Mouse (Mus musculus) megakaryocyte, adult 5-6 weeks (primary cell): ENCODE results near the gene Snd1. TPM values are rescaled to one million over a fixed set of nuclear protein-coding genes. Genes with fewer than 3 reads are reported as not detected.

Experiments
- ATAC-seq: 2 replicates; pipeline ENCODE4 v1.8.0; 2016; ENCODE audit warnings: mild to moderate bottlenecking, inconsistent platforms; ENCODE audit not compliant: poor library complexity, severe bottlenecking
- total RNA-seq, 2 experiments: library from RNA; stranded (forward) in 1 of 2; stranded (reverse) in 1 of 2; fragments of 153-499, 151-499 nt in 1 of 2; fragments of 221-1000, 200-1000 nt in 1 of 2; gene quantifications; 2 replicates each; pipeline versions ENCODE4 v1.2.3 to v1.2.4; 2015 to 2017

Gene Snd1
- total RNA-seq, 2 experiments from 2014 or later: 46.7 to 76.9 TPM

DNA sequence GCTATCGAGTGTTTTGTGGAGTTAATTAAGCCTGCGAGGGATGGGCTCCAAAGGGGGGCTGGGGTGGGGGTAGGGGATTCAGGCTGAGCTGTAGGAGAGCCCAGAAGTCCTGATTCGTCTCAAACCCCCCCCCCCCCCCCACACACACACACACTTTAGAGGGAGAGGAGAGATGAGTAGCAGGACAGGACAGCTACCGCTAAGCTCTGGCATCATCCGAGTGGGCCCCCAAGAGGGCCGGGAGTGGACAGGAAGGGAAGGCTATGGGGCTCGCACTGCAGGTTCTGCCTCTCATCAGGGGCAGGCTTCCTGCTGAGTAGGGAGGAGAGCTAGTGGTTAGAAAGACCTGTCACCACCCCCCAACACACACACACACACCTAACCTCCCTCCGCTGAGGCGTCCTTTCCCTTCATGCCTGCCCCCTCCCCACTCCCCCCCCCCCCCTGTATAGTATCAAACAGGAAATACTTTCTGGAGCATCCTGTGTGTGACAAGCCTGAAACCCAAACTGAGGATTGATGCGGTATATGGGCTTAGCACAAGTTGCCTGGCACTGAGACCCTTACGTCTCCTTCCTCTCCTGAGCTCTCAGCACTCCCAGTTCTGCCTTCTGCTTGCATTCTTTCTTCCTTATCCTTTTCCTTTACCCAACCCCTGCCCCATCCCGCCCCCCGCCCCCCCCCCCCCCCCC is 456.8 kb downstream of the Snd1 start:
- ATAC-seq: no peak

GRCm38 (mm10) chr6:28932328-28932937 is 457.5 kb downstream of the Snd1 start:
- ATAC-seq: no peak

GRCm38 (mm10) chr6:28935736-28936135 is 460.8 kb downstream of the Snd1 start:
- ATAC-seq: no peak

DNA sequence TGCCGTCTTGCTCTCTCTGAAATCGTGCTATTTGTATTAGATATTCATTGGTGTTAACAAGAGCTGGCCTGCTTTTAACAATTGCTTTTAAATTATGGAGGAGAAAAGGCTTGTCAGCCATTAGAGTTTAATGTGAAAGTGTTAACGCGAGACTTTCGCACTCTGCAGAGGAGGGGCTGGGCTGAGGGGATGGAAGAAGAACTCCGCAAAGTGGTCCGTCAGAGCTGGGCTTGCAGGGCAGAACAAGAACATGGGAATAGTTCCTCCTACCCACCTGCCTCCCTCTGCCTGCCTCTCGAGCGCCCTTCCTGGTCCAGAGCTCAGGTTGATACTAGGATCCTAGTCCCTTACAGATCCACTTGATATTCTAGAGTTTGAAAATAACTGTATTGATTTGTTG is 472.3 kb downstream of the Snd1 start:
- ATAC-seq: no peak

- peak; percentile 70; the same call in 1 of the 2 replicates for ATAC-seq
These were observed 474.3 kb downstream of the Snd1 start for GRCm38 (mm10) chr6:28949269-28949668.

DNA sequence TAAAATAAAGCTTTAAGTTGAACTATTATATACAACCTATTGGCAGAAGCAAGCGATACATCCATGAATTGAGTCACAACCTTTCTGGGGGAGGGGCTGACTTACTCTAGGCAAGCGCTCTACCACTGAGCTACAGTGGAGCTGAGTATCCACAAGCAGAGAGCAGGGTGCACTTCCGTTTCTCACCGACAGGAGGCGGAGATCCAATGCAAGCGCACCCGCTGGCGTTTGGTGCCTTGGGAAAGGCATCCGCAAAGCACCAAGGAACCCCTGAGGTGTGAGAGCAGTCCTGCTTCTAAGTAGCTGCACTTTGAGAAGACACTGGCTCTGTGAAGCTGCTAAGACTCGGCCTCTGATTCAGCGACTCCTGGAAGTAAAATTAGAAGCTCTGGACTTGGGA is 480.6 kb downstream of the Snd1 start:
- ATAC-seq: peak; percentile 60

DNA sequence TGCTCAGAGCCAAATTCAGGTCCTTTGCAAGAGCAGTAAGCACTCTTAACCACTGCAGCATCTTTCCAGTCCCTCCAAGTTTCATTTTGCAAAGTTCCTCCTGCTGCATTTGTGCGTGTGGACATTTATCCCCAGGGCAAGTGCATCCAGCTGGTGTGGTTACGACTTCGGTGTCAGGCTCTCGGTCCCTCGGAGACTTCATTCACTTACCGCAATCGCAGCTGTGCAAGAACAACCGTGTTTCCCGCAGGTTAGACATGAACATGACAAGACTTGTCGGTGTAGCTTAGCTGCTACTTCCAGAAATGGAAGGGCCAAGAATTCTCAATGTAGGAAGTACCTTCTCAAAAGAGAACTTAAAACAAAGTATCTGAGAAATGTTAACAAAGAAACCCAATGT is 482.5 kb downstream of the Snd1 start:
- no peak for ATAC-seq

- no peak for ATAC-seq
These were observed 488.2 kb downstream of the Snd1 start for GRCm38 (mm10) chr6:28963178-28963577.

GRCm38 (mm10) chr6:28965264-28965663 is 490.3 kb downstream of the Snd1 start:
- ATAC-seq: no peak

GRCm38 (mm10) chr6:28969615-28970014 is 494.7 kb downstream of the Snd1 start:
- no peak for ATAC-seq

- no peak for ATAC-seq
These were observed 495.8 kb downstream of the Snd1 start for GRCm38 (mm10) chr6:28970711-28971110.

DNA sequence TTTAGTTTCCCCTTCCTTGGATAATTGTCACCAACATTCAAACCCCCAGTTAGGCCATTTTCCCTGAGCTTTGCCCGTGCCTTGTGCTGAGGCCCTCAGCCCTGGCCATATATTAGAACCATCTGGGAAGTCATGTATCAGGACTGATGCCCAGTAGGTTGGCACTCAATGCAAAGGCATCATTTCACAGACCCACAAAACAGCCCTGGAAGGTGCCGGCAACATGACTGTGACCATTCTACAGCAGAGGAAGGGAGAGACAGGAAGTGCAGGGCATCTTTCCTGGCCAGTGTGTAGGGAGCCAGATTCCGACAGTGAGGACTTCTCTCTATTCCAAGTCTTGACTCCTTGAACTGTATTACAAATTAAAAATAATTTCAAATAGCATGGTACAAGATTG is 499.6 kb downstream of the Snd1 start:
- ATAC-seq: no peak

DNA sequence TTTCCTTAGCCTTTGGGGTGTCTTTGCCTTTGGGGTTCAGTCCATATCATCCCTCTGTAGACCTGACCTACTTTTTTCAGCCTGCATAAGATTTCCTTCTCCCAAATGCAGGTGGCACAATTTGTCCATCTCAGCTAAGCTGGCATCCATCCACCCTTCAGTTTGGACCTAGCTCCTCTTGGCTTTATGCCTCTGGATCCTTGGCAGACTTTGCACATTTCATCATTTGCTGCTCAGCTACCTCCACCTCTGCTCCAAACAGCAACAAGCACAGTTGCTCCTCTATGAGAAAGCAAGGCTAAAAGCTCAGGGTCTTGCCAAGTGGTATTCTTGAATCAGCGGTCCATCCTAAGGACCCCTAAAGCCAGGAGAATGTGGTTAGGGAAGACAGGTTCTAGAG is 500.2 kb downstream of the Snd1 start:
- no peak for ATAC-seq

GRCm38 (mm10) chr6:28978031-28978430 is 503.1 kb downstream of the Snd1 start:
- ATAC-seq: no peak

GRCm38 (mm10) chr6:28978881-28979280 is 503.9 kb downstream of the Snd1 start:
- ATAC-seq: no peak

- ATAC-seq: no peak
These were observed 504.6 kb downstream of the Snd1 start for GRCm38 (mm10) chr6:28979586-28979985.

GRCm38 (mm10) chr6:28980219-28980618 is 505.3 kb downstream of the Snd1 start:
- ATAC-seq: no peak

- no peak for ATAC-seq
These were observed 506.0 kb downstream of the Snd1 start for GRCm38 (mm10) chr6:28980750-28981584.

GRCm38 (mm10) chr6:28981585-28981948 is 506.6 kb downstream of the Snd1 start:
- no peak for ATAC-seq

DNA sequence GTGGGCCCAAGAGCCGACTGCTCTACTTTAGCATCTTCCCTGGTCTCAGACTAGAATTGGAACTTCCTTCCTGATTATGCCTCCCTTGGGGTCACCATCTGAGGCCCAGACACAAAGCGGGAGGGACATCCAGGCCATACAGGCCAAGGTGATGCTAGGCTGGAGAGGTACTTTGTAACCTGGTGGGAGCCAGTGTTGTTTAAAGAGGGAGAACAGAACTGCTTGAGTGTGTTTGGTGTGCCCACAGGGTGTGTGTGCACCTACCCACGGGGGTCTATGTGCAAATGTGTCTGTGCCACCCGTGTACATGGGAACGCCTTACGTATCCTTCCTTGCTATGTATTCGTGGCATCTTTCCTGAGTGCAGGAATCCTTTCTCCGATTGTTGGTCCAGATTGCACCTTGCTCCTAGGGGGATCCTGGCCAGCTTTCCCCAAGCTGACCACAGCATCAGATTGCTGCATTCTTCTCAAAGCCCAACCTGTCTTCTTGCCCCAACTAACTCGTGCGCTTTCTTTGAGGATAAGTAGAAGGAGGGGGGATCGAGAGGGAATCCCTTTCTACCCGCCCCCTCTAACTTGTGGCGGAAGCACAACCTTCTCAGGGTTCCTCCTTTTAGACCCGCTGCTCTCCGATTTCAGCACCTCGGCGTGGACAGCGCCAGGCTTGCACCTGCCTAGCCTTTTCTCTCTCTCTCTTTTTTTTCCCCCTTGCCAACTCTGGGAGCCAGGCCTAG is 507.2 kb downstream of the Snd1 start:
- ATAC-seq: no peak

- ATAC-seq: no peak
These were observed 507.9 kb downstream of the Snd1 start for GRCm38 (mm10) chr6:28982817-28983216.
